Mouse (Mus musculus) layer of hippocampus, adult 8-10 months (tissue): ENCODE results near the gene Gfm1. TPM values are rescaled to one million over a fixed set of nuclear protein-coding genes. Genes with fewer than 3 reads are reported as not detected.

Source experiments
- DNase-seq, 2 experiments: peaks; one replicate each; pipeline ENCODE4 v3.0.0; 2022; ENCODE audit warnings: low spot score in 2 of 2
- total RNA-seq, 4 experiments: library from RNA; stranded (reverse); gene quantifications; 2 replicates each; pipeline ENCODE4 v1.2.4; 2022

Gene Gfm1
- total RNA-seq, 4 experiments from 2014 or later: 48.5 to 53.2 (median 50.1) TPM

DNA sequence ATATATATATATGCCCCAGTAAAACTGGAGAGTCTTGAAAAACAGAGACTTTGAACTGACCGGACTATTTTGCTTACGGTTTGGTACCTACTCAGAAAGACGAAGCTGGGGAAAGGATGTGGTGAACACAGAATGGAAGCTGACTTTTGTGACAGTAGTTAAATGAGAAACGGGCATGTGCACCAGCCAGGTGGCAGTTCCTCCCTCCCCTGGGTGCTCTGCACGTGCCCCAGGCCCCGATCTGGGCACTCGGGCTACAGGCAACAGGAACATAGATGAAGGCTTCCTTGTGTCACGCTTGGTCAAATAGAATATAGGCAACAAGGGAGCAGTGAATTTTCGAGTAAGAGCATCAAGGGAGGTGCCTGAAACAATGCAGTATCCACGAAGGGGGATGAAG, 66.4 kb downstream of the Gfm1 start:
- DNase-seq: no peak

DNA sequence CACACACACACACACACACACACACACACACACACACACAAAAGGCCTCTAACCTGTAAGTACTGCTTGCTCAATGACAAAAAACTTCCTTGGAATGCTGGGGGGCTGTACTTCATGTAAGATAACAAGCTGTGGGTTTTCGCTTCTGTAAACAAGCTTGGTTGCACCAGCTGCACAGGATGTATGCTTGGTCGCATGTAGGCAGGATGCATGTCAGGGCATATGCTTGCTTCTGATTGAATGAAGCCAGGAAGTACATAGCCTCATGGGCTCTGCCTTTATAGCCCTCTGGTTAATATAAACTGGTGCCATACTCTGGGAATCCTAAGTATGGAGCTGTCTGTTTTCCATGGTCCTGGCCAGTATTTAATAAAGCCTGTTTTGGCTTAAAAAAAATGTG, 68.1 kb downstream of the Gfm1 start:
- DNase-seq: no peak

DNA sequence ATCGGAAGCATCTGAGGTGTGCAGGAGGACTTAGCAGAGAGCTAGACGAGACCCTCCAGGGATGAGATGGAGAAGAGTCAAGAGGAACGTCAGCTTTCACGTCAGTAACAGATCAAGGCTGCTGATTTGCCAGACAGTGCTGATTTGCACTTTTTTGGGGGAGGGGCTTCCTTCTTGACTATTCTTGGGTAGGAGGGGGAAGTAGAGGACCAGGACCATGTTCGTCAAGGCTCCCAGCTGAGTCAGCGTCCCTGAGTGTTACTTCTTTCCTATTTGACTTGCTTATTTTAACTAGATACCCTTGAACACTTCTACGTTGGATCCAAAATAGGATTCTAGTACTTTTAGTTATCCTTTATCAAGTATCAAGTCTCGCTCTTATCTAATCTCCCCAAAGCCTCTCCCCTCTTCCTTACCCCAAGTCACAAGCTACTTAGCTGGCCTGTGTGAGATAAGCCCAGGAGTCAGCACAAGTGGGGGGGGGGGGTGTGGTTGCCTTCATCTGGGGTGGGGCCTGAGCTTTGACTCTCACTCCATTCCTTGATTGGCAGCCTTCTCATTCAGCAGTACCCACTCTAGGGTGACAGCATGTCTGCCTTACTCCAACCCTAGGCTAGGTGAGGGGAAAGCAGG, 69.0 kb downstream of the Gfm1 start:
- DNase-seq: no peak

DNA sequence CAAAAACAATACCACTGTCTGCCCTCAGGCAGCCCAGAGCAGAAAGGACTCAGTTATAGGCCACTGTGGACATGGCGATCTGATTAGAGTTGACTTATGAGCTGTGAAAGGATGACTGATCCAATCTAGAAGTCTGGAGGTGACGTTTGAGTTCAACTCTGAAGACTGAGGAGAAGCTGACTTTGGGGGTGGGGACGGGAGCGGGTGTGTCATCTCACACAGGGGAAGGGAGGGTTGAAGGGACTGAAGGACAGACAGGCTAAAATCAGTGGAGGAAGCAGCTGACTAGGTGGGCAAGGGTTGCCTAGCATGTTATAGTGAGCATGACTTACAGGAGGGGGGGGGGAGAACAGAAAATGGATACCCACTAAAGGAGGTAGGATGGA, 69.5 kb downstream of the Gfm1 start:
- DNase-seq: no peak

DNA sequence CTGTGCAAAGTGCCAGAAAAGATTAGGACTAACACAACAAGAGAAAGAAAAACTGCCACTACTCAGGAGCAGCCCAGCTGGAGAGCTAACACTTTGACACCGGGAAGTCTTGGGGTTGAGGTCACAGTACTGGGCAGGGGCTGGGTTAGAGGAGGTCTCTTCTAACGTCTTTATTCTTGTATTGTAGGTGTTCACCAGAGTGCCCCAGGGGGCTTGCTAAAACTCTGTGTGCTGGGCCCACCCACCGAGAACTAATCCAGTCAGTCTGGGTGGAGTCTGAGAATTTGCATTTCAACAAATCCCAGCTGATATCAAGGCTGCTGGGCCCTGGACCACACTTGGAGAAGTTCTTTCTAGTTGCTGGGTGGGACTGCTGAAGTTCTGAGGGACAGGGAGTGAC, 74.0 kb downstream of the Gfm1 start:
- no peak for DNase-seq

DNA sequence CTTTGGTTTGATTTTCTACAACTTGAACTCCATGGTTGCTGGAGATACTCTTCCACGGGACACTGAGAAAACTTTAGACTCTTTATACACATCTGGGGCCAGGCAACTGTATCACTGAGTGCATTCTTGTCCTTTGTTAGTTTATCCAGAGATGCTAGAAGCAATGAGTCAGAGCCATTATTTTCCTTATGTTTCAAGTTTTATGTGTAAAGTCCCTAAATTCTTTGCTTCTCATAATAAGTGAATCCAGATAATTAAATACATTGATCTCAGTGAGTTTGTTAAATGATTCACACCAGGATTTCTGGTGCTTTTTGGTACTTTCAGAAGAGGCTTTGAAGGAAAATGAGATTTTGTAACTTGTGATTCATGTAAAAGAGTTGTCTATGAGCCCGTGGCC, 75.4 kb downstream of the Gfm1 start:
- no peak for DNase-seq

DNA sequence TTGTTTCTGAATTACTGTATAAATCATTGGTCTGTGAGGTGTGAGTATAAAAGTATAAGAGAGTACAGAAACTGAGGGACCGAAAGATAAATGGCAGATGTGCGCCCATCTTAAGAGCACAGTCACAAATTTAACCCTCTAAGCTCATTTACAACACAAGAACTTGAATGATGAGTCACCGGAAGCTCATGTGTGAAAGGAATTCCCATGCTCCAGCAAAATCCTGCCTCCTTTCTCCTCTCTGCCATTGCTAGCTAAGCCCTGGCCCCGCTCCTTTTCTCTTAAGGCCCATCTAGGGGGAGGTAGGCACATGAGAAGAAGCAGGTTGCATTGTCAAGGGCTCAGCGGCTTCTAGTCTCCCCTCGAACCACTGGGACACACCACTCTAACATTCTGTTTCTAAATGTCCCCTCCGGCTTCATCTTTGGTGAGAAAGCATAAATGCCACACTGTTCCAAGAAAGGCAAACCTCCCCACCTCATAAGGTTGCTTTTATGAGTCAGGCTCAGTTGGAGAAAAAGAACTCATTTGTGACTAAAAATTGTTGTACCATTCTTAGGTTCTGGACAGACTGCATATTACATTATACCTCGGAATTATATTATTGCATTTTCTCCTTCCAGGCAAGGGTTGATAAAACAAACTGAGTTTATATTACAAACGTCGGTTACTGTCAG, 78.5 kb downstream of the Gfm1 start:
- no peak for DNase-seq

DNA sequence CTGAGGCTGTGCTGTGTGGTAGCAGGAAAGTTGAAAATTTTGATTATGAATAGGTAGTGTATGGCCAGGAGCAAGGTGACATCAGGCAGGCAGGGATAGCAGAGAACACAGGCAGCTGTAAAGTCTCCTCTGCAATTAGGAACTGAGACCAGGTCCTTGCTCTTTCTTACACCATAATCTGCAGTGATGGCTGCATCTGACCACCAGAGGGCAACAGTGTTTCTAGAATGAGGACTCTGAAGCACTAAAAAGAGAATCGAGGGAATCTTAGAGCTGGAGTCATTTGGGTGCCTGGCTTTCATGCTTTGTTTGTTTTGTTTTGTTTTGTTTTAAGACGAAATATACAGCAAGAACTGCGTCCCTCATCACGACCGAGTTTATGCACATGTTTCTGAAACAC, 82.9 kb downstream of the Gfm1 start:
- DNase-seq: peak; percentile 61 to 88

DNA sequence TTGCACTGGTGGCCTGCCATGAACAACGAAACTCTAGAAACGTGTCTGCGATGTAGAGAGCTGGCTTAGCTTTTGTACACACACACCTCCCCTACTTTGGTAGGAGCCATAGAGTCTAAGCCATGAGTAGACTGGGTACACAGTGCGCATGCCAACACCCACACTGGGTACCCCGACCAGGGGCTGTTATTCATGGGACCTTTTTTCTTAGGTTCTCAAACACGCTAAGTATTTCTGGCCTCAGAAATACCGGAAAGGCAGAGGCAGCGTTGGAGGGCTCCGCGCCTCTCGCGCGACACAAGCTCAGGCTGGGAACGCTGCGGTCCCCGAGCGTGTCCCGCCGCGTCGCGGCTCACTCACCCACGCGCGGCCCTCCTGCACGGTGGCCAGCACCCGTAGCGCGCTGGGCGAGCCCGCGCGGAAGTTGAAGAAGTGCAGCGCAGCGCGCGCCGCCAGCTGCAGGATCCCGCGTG, 84.9 kb downstream of the Gfm1 start:
- DNase-seq: no peak

DNA sequence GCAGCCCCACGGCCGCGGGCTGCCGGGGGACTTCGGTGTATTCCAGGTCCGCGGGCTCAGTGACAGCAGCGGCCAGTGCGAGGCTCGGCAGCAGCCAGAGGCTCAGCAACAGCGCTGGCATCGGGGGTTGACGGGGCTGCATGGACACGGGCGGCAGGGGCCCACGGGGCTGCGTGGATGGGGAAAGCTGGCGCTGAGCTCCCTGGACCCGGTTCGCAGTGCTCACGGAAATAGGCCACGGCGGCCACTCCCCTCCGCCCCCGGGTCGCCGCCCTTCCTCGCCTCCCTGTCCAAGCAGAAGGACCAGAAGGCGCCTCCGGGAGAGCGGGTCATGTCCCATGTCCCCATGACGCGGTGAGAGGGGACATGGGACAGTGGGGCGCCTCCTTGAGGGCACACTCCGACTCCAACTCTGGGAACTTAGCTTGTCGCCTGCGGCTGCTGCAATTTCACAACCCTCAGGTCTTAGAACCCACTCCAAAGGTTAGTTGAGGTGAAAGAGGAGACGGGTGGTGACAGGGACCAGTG, 85.4 kb downstream of the Gfm1 start, which contains the start of gene Rarres1:
Gene Rarres1 (minus strand): TSS at position 250 of the 528 bp plus-strand sequence.
- no peak for DNase-seq

DNA sequence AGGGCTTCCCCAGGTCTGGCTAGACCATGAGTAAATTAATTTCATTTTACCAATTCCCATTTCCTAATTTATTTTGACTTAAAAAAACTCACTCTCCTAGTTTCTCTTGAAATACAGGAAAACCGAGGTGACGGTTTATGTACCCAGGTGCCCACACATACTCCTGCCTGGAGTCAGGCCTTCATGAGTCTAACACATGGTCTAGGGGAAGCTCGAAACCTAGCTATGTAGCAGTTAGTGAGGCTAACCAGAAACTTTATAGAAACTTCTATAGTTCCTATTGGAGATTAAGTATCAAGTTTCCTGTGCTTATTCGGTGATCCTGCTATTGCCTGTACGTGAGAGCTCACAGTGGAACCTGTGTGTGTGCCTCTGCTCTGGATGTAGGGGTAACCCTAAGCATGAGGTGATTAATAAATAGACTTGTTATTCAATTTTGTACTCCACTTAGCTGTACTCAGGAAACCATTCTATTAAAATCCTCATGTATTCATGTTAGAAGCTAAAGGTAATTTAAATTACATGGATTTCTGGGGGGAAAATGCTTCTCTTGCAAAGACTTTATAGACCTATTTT, 90.8 kb downstream of the Gfm1 start:
- DNase-seq: no peak

DNA sequence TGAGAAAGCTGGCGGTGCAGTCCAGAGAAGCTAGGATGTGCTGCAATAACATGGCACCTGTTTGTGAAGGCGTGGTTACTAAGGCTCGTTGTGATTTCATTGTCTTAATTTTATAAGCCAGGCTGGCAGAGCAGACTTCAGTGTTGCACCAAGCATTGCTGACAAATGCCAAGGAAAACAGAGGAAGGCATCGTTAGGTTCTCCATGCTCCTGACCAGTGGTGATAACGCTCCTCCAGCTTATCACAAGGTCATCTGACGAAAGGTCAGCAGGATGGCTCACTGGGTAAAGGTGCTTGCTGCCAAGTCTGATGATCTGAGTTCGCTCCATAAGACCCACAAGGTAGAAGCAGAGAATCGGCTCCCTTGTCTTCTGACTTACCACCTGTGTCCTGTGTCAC, 92.8 kb downstream of the Gfm1 start:
- no peak for DNase-seq

DNA sequence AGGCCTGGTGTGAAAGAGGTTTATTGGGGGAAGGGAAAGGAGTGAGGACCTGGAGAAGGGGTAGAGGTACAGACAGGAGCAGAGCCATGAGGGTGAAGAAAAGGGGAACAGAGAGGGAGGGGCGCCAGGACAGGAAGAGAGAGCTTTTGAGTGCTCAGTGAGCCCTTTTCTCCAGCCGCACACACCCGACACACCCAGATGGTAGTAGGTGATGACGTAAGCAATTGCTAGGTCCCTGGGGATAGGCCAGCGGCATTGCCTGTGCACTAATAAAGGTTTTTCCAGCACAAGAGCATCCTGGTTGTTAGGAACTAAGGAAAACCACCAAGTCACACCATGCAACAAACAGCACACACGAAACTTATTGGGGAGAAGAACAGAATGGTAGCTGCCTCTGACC, 94.9 kb downstream of the Gfm1 start:
- no peak for DNase-seq

Other genes with a start within 250 kb of the Gfm1 start
- gene Mlf1, start 56.0 kb upstream of the Gfm1 start, total RNA-seq: 1 to 10 TPM in 1 of 4 experiments, under 1 TPM in 3; 0.58 to 1.1 (median 0.88) TPM
- gene Gm17402, start 54.9 kb upstream of the Gfm1 start, total RNA-seq: not detected
- gene Lxn, start 33.8 kb downstream of the Gfm1 start, total RNA-seq: 10 to 100 TPM; 49.1 to 58.4 (median 53.4) TPM
- 1 to 10 TPM; 1.4 to 1.7 (median 1.6) TPM for gene Rarres1, start 85.4 kb downstream of the Gfm1 start, total RNA-seq
- gene Mfsd1, start 152.6 kb downstream of the Gfm1 start, total RNA-seq: 10 to 100 TPM; 38.6 to 63.2 (median 46.6) TPM